Mouse (Mus musculus) lung, embryonic 14.5 days (tissue): ENCODE data around the gene 5430427O19Rik. TPM values are rescaled to one million over a fixed set of nuclear protein-coding genes. Genes with fewer than 3 reads are reported as not detected.

ENCODE experiments used
- ATAC-seq: fragments of 200-750 bp; cut with Nextera tagmentation; 2 replicates; pipeline ENCODE4 v1.8.0; 2017; ENCODE audit warnings: mild to moderate bottlenecking, moderate TSS enrichment, moderate library complexity; ENCODE audit not compliant: insufficient read depth
- DNase-seq: peaks from one replicate; pipeline ENCODE4 v3.0.0-alpha.2; 2015
- H3K27ac ChIP-seq: fragments of 300-500 bp; sonication (generic); 2 replicates; pipeline ENCODE4 v1.5.1; 2014; ENCODE audit warnings: low read depth, mild to moderate bottlenecking, moderate library complexity
- H3K27me3 ChIP-seq: fragments of 300-500 bp; sonication (generic); 2 replicates; pipeline ENCODE4 v1.6.1; 2014; ENCODE audit warnings: low read length, control low read depth; ENCODE audit not compliant: insufficient read depth
- H3K36me3 ChIP-seq: fragments of 300-500 bp; sonication (generic); 2 replicates; pipeline ENCODE4 v1.6.1; 2014; ENCODE audit warnings: control low read depth; ENCODE audit not compliant: insufficient read depth
- H3K4me1 ChIP-seq: fragments of 300-500 bp; sonication (generic); 2 replicates; pipeline ENCODE4 v1.6.1; 2014; ENCODE audit warnings: antibody characterized with exemption, control low read depth; ENCODE audit not compliant: insufficient read depth
- H3K4me2 ChIP-seq: fragments of 300-500 bp; sonication (generic); 2 replicates; pipeline ENCODE4 v1.6.1; 2014; ENCODE audit warnings: mild to moderate bottlenecking
- H3K4me3 ChIP-seq: fragments of 300-500 bp; sonication (generic); 2 replicates; pipeline ENCODE4 v1.5.1; 2014; ENCODE audit warnings: low read depth, low read length
- H3K9ac ChIP-seq: fragments of 300-500 bp; sonication (generic); 2 replicates; pipeline ENCODE4 v1.6.1; 2014
- H3K9me3 ChIP-seq: fragments of 300-500 bp; sonication (generic); 2 replicates; pipeline ENCODE4 v1.6.1; 2016; ENCODE audit warnings: low read depth, low read length, control low read depth
- CTCF ChIP-seq: IDR thresholded peaks from 2 replicates; pipeline ENCODE4 v1.5.1; 2016; ENCODE audit warnings: antibody characterized with exemption, low read depth
- WGBS: fragments of 180-500 bp; shearing (Covaris S2); extraction: QIAGEN DNeasy Blood & Tissue Kit; methylation state at CpG from one replicate; pipeline ENCODE4 v1.1.7; 2014; 5-methylcytosine and 5-hydroxymethylcytosine counted together
- polyA plus RNA-seq: library from polyadenylated mRNA; unstranded; fragments of >200 nt; fragmentation: Nextera tagmentation; extraction: Ambion mirVana; gene quantifications from 2 replicates; pipeline ENCODE4 v1.2.1, GENCODE M21; 2014

5430427O19Rik gene
- polyA plus RNA-seq, 1 experiment from 2014 or later = 0.16 TPM

DNA sequence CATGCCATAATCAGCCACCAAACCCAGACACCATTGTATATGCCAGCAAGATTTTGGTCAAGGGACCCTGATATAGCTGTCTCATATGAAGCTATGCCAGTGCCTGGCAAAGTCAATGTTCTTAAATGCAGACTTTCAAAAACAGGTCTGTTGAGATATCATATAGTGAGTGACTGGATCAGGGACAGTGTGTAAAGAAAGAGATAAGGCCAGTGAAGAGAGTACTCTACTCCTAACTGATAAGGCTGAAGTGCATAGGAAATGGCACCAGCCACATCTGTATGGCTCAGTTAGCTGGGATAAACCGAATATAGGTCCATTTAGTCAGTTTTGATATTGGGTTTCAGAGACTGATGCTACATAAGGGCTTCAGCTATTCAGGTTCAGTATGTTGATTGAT lies 31.0 kb downstream of the 5430427O19Rik start:
- no peak for ATAC-seq
- no peak for DNase-seq
- TF ChIP-seq CTCF = no peak
- H3K9me3 ChIP-seq = no peaks in the 10 kb centered on the region
- H3K36me3 ChIP-seq = no peaks in the 10 kb centered on the region
- H3K4me3 ChIP-seq = no peak overlapping the region
- no peaks in the 10 kb centered on the region for H3K4me1 ChIP-seq
- 50% methylated on average over 1 of the region's 1 CpGs for WGBS
- H3K9ac ChIP-seq = no peak overlapping the region
- H3K27ac ChIP-seq = no peak overlapping the region
- no peak overlapping the region for H3K4me2 ChIP-seq
- H3K27me3 ChIP-seq = no peaks in the 10 kb centered on the region

DNA sequence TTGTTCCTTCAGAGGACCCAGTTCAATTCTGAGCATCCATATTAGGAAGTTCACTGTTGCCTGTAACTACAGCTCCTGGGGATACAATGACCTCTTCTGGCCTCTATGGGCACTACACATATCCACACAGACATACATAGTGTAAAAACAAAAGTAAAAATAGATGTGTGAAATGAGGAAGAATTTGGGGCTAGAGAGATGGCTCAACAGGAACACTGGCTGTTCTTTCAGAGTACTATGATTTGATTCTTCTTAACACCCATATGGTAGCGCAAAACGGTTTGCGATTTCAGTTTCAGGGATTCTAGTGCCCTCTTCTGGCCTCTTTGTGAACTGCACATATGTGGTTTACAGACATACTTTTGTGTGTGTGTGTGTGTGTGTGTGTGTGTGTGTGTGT lies 48.9 kb downstream of the 5430427O19Rik start:
- no peak overlapping the region for H3K27ac ChIP-seq
- 66% methylated on average over 3 of the region's 3 CpGs for WGBS
- peak; percentile 61 for TF ChIP-seq CTCF
- peak; percentile 61 for DNase-seq
- H3K4me1 ChIP-seq = no peaks in the 10 kb centered on the region
- H3K36me3 ChIP-seq = no peaks in the 10 kb centered on the region
- H3K9me3 ChIP-seq = no peaks in the 10 kb centered on the region
- no peak overlapping the region for H3K4me3 ChIP-seq
- no peaks in the 10 kb centered on the region for H3K27me3 ChIP-seq
- H3K4me2 ChIP-seq = no peak overlapping the region
- ATAC-seq = no peak; the same call in 1 of the 2 replicates
- no peak overlapping the region for H3K9ac ChIP-seq

GRCm38 (mm10) chrX:85932991-85933390 lies 62.8 kb downstream of the 5430427O19Rik start:
- H3K27me3 ChIP-seq = no peaks in the 10 kb centered on the region
- ATAC-seq (no peak), DNase-seq (peak; percentile 64)
- no peaks in the 10 kb centered on the region for H3K36me3 ChIP-seq
- 4% methylated on average over 2 of the region's 2 CpGs for WGBS
- TF ChIP-seq CTCF = peak; percentile 34
- H3K9me3 ChIP-seq = no peaks in the 10 kb centered on the region
- H3K4me3 ChIP-seq = no peak overlapping the region
- no peak overlapping the region for H3K27ac ChIP-seq
- no peak overlapping the region for H3K4me2 ChIP-seq
- H3K9ac ChIP-seq = no peak overlapping the region
- no peaks in the 10 kb centered on the region for H3K4me1 ChIP-seq

Other genes with a start within 250 kb of the 5430427O19Rik start
- 11.8 and 14.3 TPM in 2 replicates for gene Gk, start 93.5 kb upstream of the 5430427O19Rik start, polyA plus RNA-seq
- gene Samt3, start 173.8 kb downstream of the 5430427O19Rik start, polyA plus RNA-seq = not detected in 2 replicates